Mouse (Mus musculus) heart, adult 9 months (tissue): Measurements from ENCODE around the gene Rpn1.
"Not testable (repeated sequence)": the region's sequence is repeated elsewhere in the genome, so short reads cannot be mapped to it uniquely, and the experiment has no call there.

Experiments used
- DNase-seq, 2 experiments: peaks; one replicate each; pipeline ENCODE4 v3.0.0; 2022; ENCODE audit warnings: low spot score in 2 of 2

Gene Rpn1

DNA sequence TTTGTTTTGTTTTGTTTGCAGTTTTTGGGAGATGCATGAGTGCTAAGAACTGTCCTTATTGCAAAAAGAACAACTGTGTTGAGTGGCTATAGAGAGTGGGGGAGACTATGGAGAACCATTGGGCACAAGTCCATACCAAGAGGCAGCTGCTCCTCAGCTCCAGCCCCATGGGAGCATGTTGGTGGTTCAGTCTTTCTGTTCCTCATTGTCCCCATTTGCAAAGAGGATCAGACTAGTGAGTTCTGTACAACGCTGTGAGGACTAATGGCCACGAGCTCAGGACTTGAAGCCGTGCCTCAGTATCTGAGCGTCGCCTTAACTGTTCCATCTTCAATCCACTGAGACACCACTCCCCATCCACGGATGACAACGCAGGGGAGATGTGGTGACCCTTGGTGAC lies 36.5 kb downstream of the Rpn1 start:
- no peak for DNase-seq

- no peak for DNase-seq
These were observed 37.5 kb downstream of the Rpn1 start for GRCm38 (mm10) chr6:88121781-88122180.

GRCm38 (mm10) chr6:88123150-88123857 lies 39.0 kb downstream of the Rpn1 start:
- no peak for DNase-seq

- DNase-seq: peak; percentile 64 to 68
These were observed 39.6 kb downstream of the Rpn1 start for GRCm38 (mm10) chr6:88123858-88124261.

- no peak for DNase-seq
These were observed 40.3 kb downstream of the Rpn1 start for GRCm38 (mm10) chr6:88124551-88124950.

DNA sequence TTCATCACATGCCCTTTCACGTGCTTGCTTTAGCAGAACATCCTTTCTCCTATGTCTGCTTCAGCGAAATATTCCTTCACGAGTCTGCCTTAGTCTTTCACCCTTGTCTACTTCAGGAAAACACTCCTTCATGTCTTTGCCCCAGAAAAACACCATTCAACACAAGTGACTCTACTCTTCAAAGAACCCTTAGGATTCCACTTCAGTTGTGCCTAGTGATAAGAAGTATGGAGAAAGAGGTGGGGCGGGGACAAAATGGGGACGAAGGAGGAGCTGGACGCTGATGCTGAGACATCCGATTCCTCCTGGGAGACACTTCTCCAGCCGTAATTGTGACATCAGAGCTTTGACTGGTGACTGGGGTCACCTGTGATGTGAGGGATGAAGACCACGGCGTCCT lies 41.5 kb downstream of the Rpn1 start:
- not testable (repeated sequence) for DNase-seq

GRCm38 (mm10) chr6:88131521-88131920 lies 47.2 kb downstream of the Rpn1 start:
- DNase-seq: no peak

GRCm38 (mm10) chr6:88132051-88132450 lies 47.8 kb downstream of the Rpn1 start:
- no peak for DNase-seq

GRCm38 (mm10) chr6:88133061-88133460 lies 48.8 kb downstream of the Rpn1 start:
- no peak for DNase-seq

DNA sequence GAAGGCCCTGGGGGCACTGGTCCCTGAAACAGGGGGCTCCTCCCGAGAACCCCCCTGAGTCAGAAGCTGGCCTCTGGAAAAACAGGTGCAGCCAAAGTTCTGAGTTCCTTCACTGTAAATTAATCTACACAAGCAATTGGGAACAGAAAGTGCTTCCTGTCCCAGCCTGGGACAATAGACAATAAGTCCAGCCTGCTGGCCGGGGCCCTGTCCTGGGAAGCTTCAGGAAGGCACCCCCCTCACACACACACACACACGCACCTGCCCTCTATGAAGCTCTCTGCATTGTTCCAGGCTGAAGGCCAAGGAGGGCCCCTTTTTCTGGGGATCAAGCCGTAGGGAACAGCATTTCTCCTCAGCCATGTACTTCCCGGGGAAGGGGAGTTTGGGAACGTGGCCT lies 49.6 kb downstream of the Rpn1 start:
- peak; percentile 52 to 82 for DNase-seq

GRCm38 (mm10) chr6:88136201-88136631 lies 51.9 kb downstream of the Rpn1 start:
- DNase-seq: peak; percentile 69 to 77

DNA sequence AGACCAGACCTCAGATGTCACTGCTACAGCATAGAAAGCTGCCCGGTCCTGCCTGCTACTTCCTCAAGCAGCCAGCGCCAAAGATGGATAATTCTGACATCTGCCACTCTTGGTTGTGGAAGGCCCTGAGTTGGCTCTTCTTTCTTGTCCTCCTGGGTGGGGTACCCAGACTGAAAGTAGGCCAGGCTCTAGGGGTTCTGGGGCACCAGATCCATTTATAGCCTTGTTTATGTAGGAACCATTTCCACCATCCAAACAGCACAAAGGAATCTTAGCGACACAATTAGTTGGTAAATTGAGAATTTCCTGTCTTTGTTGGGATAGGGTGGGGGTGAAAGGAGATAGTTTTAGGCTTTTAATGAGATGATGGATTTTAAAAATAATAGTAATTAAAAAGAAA lies 54.2 kb downstream of the Rpn1 start:
- no peak for DNase-seq

DNA sequence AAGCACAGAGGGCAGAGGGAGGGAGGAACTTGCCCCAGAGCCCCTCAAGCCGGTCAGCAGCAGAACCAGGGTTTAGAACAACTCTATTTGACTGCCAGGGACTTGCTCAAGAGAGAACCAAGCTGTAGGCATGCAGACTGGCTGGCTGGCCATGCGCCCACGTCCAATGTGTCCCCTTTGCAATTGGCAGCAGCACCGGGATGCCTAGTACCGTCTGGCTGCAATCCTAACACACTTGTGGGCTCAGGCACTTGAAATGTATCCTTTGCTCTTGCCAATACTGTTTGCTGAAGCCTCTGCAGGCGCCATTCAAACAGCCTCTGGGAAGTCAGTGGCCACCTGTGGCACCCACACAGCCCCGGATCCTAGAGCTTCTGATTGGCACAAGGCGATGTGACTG lies 56.0 kb downstream of the Rpn1 start:
- peak; percentile 67 to 79 for DNase-seq

- DNase-seq: no peak
These were observed 61.5 kb downstream of the Rpn1 start for GRCm38 (mm10) chr6:88145793-88146192.

- DNase-seq: no peak
These were observed 62.3 kb downstream of the Rpn1 start for GRCm38 (mm10) chr6:88146576-88146975.

GRCm38 (mm10) chr6:88147411-88148003 lies 63.2 kb downstream of the Rpn1 start:
- peak; percentile 43 to 67 for DNase-seq

GRCm38 (mm10) chr6:88151335-88151734 lies 67.1 kb downstream of the Rpn1 start:
- no peak for DNase-seq

GRCm38 (mm10) chr6:88152127-88152705 lies 67.9 kb downstream of the Rpn1 start:
- peak; percentile 53 to 69 for DNase-seq

DNA sequence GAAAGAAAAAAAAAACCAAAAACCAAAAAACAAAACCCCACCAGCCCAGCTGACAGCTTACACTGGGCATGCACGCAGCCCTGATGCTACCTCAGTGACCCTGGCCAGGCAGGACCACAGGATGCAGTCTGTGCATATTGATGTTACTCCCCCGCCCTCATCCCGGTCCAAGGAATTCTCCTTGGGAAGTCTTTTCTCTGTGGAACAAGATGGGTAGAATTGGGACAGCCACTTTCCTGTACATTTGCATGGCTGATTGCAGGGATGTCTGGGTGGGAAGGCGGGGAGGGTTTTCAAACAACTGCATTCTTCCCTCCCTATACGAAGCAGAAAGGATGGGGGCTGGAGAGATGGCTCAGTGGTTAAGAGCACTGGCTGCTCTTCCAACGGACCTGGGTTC lies 68.7 kb downstream of the Rpn1 start:
- DNase-seq: no peak
